Mouse (Mus musculus): Measurements from ENCODE around the gene Stk38l. TPM values are rescaled to one million over a fixed set of nuclear protein-coding genes. Genes with fewer than 3 reads are reported as not detected.
A peak's percentile ranks its signal among the peaks of the same experiment; 100 is the strongest.

Stk38l gene
- total and polyA plus RNA-seq, 2 experiments from 2014 or later = 5.0 to 12.3 TPM

DNA sequence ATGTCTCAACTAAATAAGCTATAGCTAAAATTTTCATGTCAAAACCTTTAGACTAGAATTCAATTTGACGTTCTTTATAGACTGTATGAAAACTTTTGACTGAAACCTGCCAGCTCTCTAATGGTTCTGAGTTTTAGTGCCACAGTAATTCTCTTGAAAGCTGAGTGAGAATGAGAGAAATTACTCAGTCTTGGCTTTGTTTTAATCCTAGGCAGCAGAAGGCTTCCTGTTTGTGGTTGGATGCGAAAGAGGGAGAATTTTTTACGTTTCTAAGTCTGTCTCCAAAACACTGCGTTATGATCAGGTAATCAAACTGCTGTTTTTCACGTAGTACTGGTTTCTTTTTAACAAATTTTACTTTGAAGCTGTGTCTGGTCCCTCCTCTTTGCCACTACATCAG is 88.2 kb downstream of the Stk38l start:
- H3K36me3 ChIP-seq (ENCODE audit: insufficient read depth, low read length) = no peaks in the 10 kb centered on the region
- ATAC-seq = no peak
- H3K4me1 ChIP-seq (ENCODE audit: insufficient read depth, low read length) = no peaks in the 10 kb centered on the region
- DNase-seq (ENCODE audit: low spot score) = no peak
- no peaks in the 10 kb centered on the region for H3K9me3 ChIP-seq (ENCODE audit: low read length)
- H3K4me2 ChIP-seq (ENCODE audit: low read depth, low read length) = no peak overlapping the region
- no peaks in the 10 kb centered on the region for H3K27me3 ChIP-seq (ENCODE audit: insufficient read depth, low read length)
- no peak for TF ChIP-seq CTCF (IDR thresholded peaks at IDR 0.05; ENCODE audit: low read depth)
- H3K9ac ChIP-seq (replicated peaks; ENCODE audit: low read length) = no peak overlapping the region
- H3K27ac ChIP-seq = no peak overlapping the region
- no peak overlapping the region for H3K4me3 ChIP-seq (ENCODE audit: low read length)
- 90% methylated on average over 5 of the region's 5 CpGs for WGBS

GRCm38 (mm10) chr6:146820177-146820965 is 95.6 kb downstream of the Stk38l start:
- Histone ChIP-seq H3K27ac (no peak overlapping the region), H3K4me1 (ENCODE audit: insufficient read depth, low read length) (no peaks in the 10 kb centered on the region), H3K36me3 (ENCODE audit: insufficient read depth, low read length) (no peaks in the 10 kb centered on the region), H3K4me3 (ENCODE audit: low read length) (no peak overlapping the region), H3K9ac (replicated peaks; ENCODE audit: low read length) (no peak overlapping the region), H3K4me2 (ENCODE audit: low read depth, low read length) (no peak overlapping the region), H3K9me3 (ENCODE audit: low read length) (no peaks in the 10 kb centered on the region), H3K27me3 (ENCODE audit: insufficient read depth, low read length) (no peaks in the 10 kb centered on the region)
- peak; percentile 18; the same call in 1 of the 2 replicates for TF ChIP-seq CTCF (IDR thresholded peaks at IDR 0.05; ENCODE audit: low read depth)
- ATAC-seq = no peak
- DNase-seq (ENCODE audit: low spot score) = no peak
- 78% methylated on average over 29 of the region's 29 CpGs for WGBS

- WGBS = 96% methylated on average over 13 of the region's 13 CpGs
- Histone ChIP-seq H3K4me3 (ENCODE audit: low read length) (no peak overlapping the region), H3K27me3 (ENCODE audit: insufficient read depth, low read length) (no peaks in the 10 kb centered on the region), H3K4me2 (ENCODE audit: low read depth, low read length) (no peak overlapping the region), H3K27ac (no peak overlapping the region), H3K9me3 (ENCODE audit: low read length) (no peaks in the 10 kb centered on the region), H3K4me1 (ENCODE audit: insufficient read depth, low read length) (no peaks in the 10 kb centered on the region), H3K36me3 (ENCODE audit: insufficient read depth, low read length) (no peaks in the 10 kb centered on the region), H3K9ac (replicated peaks; ENCODE audit: low read length) (no peak overlapping the region)
- TF ChIP-seq CTCF (IDR thresholded peaks at IDR 0.05; ENCODE audit: low read depth) = no peak
- DNase-seq (ENCODE audit: low spot score) (no peak), ATAC-seq (no peak)
These were observed 97.2 kb downstream of the Stk38l start for GRCm38 (mm10) chr6:146821958-146822357.

DNA sequence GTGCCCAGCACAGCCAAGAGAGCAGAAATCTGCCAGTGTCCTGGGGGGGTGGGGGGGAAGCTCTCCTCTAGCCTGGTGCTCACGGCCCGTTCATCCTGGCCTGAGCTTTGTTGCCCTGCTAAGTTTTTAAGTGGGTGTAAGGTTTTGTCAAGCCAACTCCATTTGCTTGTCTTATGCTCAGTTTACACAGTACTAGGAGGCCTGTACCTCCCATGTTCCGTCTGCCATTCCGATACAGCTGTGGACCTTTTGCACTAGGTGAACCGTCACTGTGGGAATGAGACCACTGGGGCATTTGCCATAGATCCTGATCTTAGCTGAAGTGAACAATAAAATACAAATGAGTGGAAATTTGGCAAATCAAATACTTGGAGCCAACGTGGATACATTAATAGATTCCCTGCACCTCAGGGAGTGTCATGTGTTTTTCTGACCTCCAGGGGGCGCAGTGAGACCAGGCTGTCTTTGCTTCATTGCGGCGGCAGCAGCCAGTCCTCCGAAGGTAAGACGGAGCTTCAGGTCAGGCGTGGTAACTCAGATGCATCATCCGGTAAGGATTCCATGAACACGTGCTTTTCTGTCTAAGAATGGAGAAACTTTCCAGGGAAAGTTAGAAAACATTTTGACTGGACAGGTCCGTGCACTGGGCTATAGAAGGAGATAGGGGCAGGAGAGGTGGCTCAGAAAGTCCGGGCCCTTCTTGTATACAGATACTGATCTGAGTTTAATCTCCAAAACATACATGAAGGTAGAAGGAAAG is 100.1 kb downstream of the Stk38l start:
- no peaks in the 10 kb centered on the region for H3K4me1 ChIP-seq (ENCODE audit: insufficient read depth, low read length)
- no peak overlapping the region for H3K4me2 ChIP-seq (ENCODE audit: low read depth, low read length)
- no peak overlapping the region for H3K9ac ChIP-seq (replicated peaks; ENCODE audit: low read length)
- TF ChIP-seq CTCF (IDR thresholded peaks at IDR 0.05; ENCODE audit: low read depth) = peak; percentile 98
- H3K9me3 ChIP-seq (ENCODE audit: low read length) = no peaks in the 10 kb centered on the region
- H3K27ac ChIP-seq = no peak overlapping the region
- H3K36me3 ChIP-seq (ENCODE audit: insufficient read depth, low read length) = no peaks in the 10 kb centered on the region
- H3K27me3 ChIP-seq (ENCODE audit: insufficient read depth, low read length) = no peaks in the 10 kb centered on the region
- WGBS = 41% methylated on average over 16 of the region's 16 CpGs
- H3K4me3 ChIP-seq (ENCODE audit: low read length) = no peak overlapping the region
- ATAC-seq (peak; percentile 78), DNase-seq (ENCODE audit: low spot score) (peak; percentile 78)

- ATAC-seq (peak; percentile 36; the same call in 1 of the 2 replicates), DNase-seq (ENCODE audit: low spot score) (no peak)
- TF ChIP-seq CTCF (IDR thresholded peaks at IDR 0.05; ENCODE audit: low read depth) = no peak
- no peak overlapping the region for H3K4me3 ChIP-seq (ENCODE audit: low read length)
- H3K4me2 ChIP-seq (ENCODE audit: low read depth, low read length) = no peak overlapping the region
- H3K27me3 ChIP-seq (ENCODE audit: insufficient read depth, low read length) = no peaks in the 10 kb centered on the region
- no peaks in the 10 kb centered on the region for H3K4me1 ChIP-seq (ENCODE audit: insufficient read depth, low read length)
- H3K27ac ChIP-seq = no peak overlapping the region
- WGBS = 77% methylated on average over 1 of the region's 1 CpGs
- no peaks in the 10 kb centered on the region for H3K36me3 ChIP-seq (ENCODE audit: insufficient read depth, low read length)
- no peaks in the 10 kb centered on the region for H3K9me3 ChIP-seq (ENCODE audit: low read length)
- H3K9ac ChIP-seq (replicated peaks; ENCODE audit: low read length) = no peak overlapping the region
These were observed 100.6 kb downstream of the Stk38l start for GRCm38 (mm10) chr6:146825487-146825773.

Other genes with a start within 250 kb of the Stk38l start
- gene Itpr2, start 222.8 kb upstream of the Stk38l start, total RNA-seq (2014; rRNA removed) = 15.7 and 22.9 TPM in 2 replicates
- gene Itpr2, start 222.8 kb upstream of the Stk38l start, polyA plus RNA-seq (2015; fragmentation: Nextera tagmentation; extraction: Ambion mirVana) = 15.3 and 15.7 TPM in 2 replicates
- gene Fgfr1op2, start 147.8 kb upstream of the Stk38l start, total RNA-seq (2014; rRNA removed) = 21.6 and 22.3 TPM in 2 replicates
- gene Fgfr1op2, start 147.8 kb upstream of the Stk38l start, polyA plus RNA-seq (2015; fragmentation: Nextera tagmentation; extraction: Ambion mirVana) = 45.9 and 51.5 TPM in 2 replicates
- gene Ints13, start 147.2 kb upstream of the Stk38l start, total RNA-seq (2014; rRNA removed) = 19.3 and 24.6 TPM in 2 replicates
- gene Ints13, start 147.2 kb upstream of the Stk38l start, polyA plus RNA-seq (2015; fragmentation: Nextera tagmentation; extraction: Ambion mirVana) = 25.7 and 26.4 TPM in 2 replicates
- 23.7 and 42.3 TPM in 2 replicates for gene Med21, start 82.4 kb upstream of the Stk38l start, total RNA-seq (2014; rRNA removed)
- gene Med21, start 82.4 kb upstream of the Stk38l start, polyA plus RNA-seq (2015; fragmentation: Nextera tagmentation; extraction: Ambion mirVana) = 112 and 116 TPM in 2 replicates
- gene Tm7sf3, start 82.2 kb upstream of the Stk38l start, total RNA-seq (2014; rRNA removed) = 43.9 and 45.6 TPM in 2 replicates
- gene Tm7sf3, start 82.2 kb upstream of the Stk38l start, polyA plus RNA-seq (2015; fragmentation: Nextera tagmentation; extraction: Ambion mirVana) = 37.2 and 39.5 TPM in 2 replicates
- 2.0 and 3.9 TPM in 2 replicates for gene Arntl2, start 71.1 kb downstream of the Stk38l start, total RNA-seq (2014; rRNA removed)
- 3.8 and 4.1 TPM in 2 replicates for gene Arntl2, start 71.1 kb downstream of the Stk38l start, polyA plus RNA-seq (2015; fragmentation: Nextera tagmentation; extraction: Ambion mirVana)
- not detected in 2 replicates for gene Smco2, start 125.1 kb downstream of the Stk38l start, total RNA-seq (2014; rRNA removed)
- not detected in 2 replicates for gene Smco2, start 125.1 kb downstream of the Stk38l start, polyA plus RNA-seq (2015; fragmentation: Nextera tagmentation; extraction: Ambion mirVana)
- 17.8 and 26.8 TPM in 2 replicates for gene Ppfibp1, start 163.5 kb downstream of the Stk38l start, total RNA-seq (2014; rRNA removed)
- gene Ppfibp1, start 163.5 kb downstream of the Stk38l start, polyA plus RNA-seq (2015; fragmentation: Nextera tagmentation; extraction: Ambion mirVana) = 16.3 and 17.2 TPM in 2 replicates
- gene 1700034J05Rik, start 229.4 kb downstream of the Stk38l start, total RNA-seq (2014; rRNA removed) = not detected in 2 replicates
- not detected in 2 replicates for gene 1700034J05Rik, start 229.4 kb downstream of the Stk38l start, polyA plus RNA-seq (2015; fragmentation: Nextera tagmentation; extraction: Ambion mirVana)